In genomic region chr13:73033055-73033454, GRCm38 (mm10) we compare ENCODE assay signal across 9 mouse cellular contexts.
DNase-seq lines count a peak whose midpoint lies in the region; ATAC-seq and TF ChIP-seq lines count a peak whose summit lies in the region.
"Had no signal": no experiment of that assay in that cellular context is flagged by ENCODE, and none has a peak within 500 bp of the region (broad histone marks: within the 10 kb centered on the region; RNA-seq: fewer than 3 reads in every experiment).

No protein-coding gene starts in this region.

- H3K4me2 ChIP-seq in forebrain, postnatal 0 days (ENCODE audit: low read depth): no peak overlapping the region
- no peak overlapping the region for H3K4me2 ChIP-seq in forebrain, embryonic 16.5 days (ENCODE audit: low read length)
- H3K4me2 ChIP-seq: limb, embryonic 12.5 days had no signal

- H3K9ac ChIP-seq in forebrain, postnatal 0 days: no peak overlapping the region
- H3K9ac ChIP-seq in forebrain, embryonic 16.5 days (replicated peaks; ENCODE audit: low read depth, low read length): no peak overlapping the region
- H3K9ac ChIP-seq: limb, embryonic 12.5 days had no signal

- H3K27ac ChIP-seq in forebrain, postnatal 0 days (ENCODE audit: low read depth, low read length): no peak overlapping the region
- no peak overlapping the region for H3K27ac ChIP-seq in forebrain, embryonic 16.5 days (ENCODE audit: low read length)
- no peak overlapping the region for H3K27ac ChIP-seq in small intestine, adult 2 months (ENCODE audit: insufficient read depth, low read depth, low read length)
- H3K27ac ChIP-seq: limb, embryonic 12.5 days had no signal

- ATAC-seq in forebrain, postnatal 0 days: no peak
- ATAC-seq in forebrain, embryonic 16.5 days: no peak

- H3K27me3 ChIP-seq in forebrain, postnatal 0 days (ENCODE audit: insufficient read depth, low read length): peaks cover 25% of the 10 kb centered on the region
- peaks cover 27% of the 10 kb centered on the region for H3K27me3 ChIP-seq in forebrain, embryonic 16.5 days (replicated peaks; ENCODE audit: control insufficient read depth, insufficient read depth, low read length)
- no peaks in the 10 kb centered on the region for H3K27me3 ChIP-seq in small intestine, adult 2 months (ENCODE audit: control insufficient read depth, insufficient read depth, low read length)

- 28% methylated on average over 3 of the region's 3 CpGs for WGBS in forebrain, postnatal 0 days
- 29% methylated on average over 3 of the region's 3 CpGs for WGBS in forebrain, embryonic 16.5 days
- 31% methylated on average over 3 of the region's 3 CpGs for WGBS in small intestine, adult 2 months

- H3K36me3 ChIP-seq in forebrain, postnatal 0 days (ENCODE audit: insufficient read depth): no peaks in the 10 kb centered on the region
- H3K36me3 ChIP-seq in forebrain, embryonic 16.5 days (ENCODE audit: control insufficient read depth, insufficient read depth): no peaks in the 10 kb centered on the region
- H3K36me3 ChIP-seq in small intestine, adult 2 months (ENCODE audit: control insufficient read depth, insufficient read depth, low read length): no peaks in the 10 kb centered on the region
- H3K36me3 ChIP-seq: limb, embryonic 12.5 days had no signal

- no peaks in the 10 kb centered on the region for H3K9me3 ChIP-seq in forebrain, postnatal 0 days (ENCODE audit: low read length)
- H3K9me3 ChIP-seq in forebrain, embryonic 16.5 days (ENCODE audit: control insufficient read depth, low read length): no peaks in the 10 kb centered on the region
- H3K9me3 ChIP-seq: limb, embryonic 12.5 days had no signal

- peak; percentile 64 for TF ChIP-seq CTCF in forebrain, postnatal 0 days (IDR thresholded peaks at IDR 0.05; ENCODE audit: low read depth)
- peak; percentile 57; the same call in 1 of the 2 replicates for TF ChIP-seq CTCF in small intestine, adult 2 months (IDR thresholded peaks at IDR 0.05; ENCODE audit: extremely low read depth, insufficient read length, insufficient replicate concordance, low read depth, low read length)

- H3K4me1 ChIP-seq in forebrain, postnatal 0 days (ENCODE audit: insufficient read depth): 0 out of 2 replicates have a peak, but pooled peaks cover 4% of the 10 kb centered on the region
- H3K4me1 ChIP-seq in forebrain, embryonic 16.5 days (replicated peaks; ENCODE audit: control insufficient read depth, insufficient read depth, low read length): peaks cover 7% of the 10 kb centered on the region
- H3K4me1 ChIP-seq in small intestine, adult 2 months (ENCODE audit: control insufficient read depth, insufficient read depth, insufficient read length, low read length): no peaks in the 10 kb centered on the region
- H3K4me1 ChIP-seq: limb, embryonic 12.5 days had no signal

- DNase-seq in forebrain, postnatal 0 days: peak; percentile 22
- peak; percentile 39 for DNase-seq in 3134 (ENCODE audit: extremely low read depth, insufficient read length, low spot score)
- peak; percentile 67 for DNase-seq in adrenal gland, postnatal 14 days
- peak; percentile 80 for DNase-seq in embryo, embryonic 11 days
- DNase-seq in kidney, postnatal 14 days: peak; percentile 46
- DNase-seq in lung, adult 18-20 months: peak; percentile 18 to 33

- H3K4me3 ChIP-seq in forebrain, postnatal 0 days (ENCODE audit: low read depth, low read length): no peak overlapping the region
- H3K4me3 ChIP-seq in forebrain, embryonic 16.5 days (replicated peaks; ENCODE audit: low read length): no peak overlapping the region
- H3K4me3 ChIP-seq in small intestine, adult 2 months (ENCODE audit: low read depth, low read length): no peak overlapping the region
- H3K4me3 ChIP-seq: limb, embryonic 12.5 days had no signal

- no peak for TF ChIP-seq POLR2A in small intestine, adult 2 months (IDR thresholded peaks at IDR 0.05; ENCODE audit: low read depth, low read length)

Comparison
In these comparisons a context has a peak if more than half of its experiments do, and no peak if none do; other contexts are left out.
1. DNase-seq: peak in every context shown above with its lines; median percentile 80 in embryo, embryonic 11 days; 67 in adrenal gland, postnatal 14 days; 46 in kidney, postnatal 14 days; 39 in 3134; 26 in lung, adult 18-20 months; 22 in forebrain, postnatal 0 days.